Mouse (Mus musculus) cerebellum, postnatal 14 days (tissue): ENCODE results near the gene Cep72.
"Not testable (repeated sequence)": the region's sequence is repeated elsewhere in the genome, so short reads cannot be mapped to it uniquely, and the experiment has no call there.

ENCODE experiments used
- DNase-seq, 2 experiments: peaks; one replicate each; pipeline ENCODE4 v3.0.0; 2021; ENCODE audit warnings: mixed read lengths in 2 of 2

Cep72 gene

GRCm38 (mm10) chr13:74029013-74029412, 33.1 kb downstream of the Cep72 start:
- DNase-seq: no peak

- no peak for DNase-seq
Measured at GRCm38 (mm10) chr13:74028116-74028515, 34.0 kb downstream of the Cep72 start.

DNA sequence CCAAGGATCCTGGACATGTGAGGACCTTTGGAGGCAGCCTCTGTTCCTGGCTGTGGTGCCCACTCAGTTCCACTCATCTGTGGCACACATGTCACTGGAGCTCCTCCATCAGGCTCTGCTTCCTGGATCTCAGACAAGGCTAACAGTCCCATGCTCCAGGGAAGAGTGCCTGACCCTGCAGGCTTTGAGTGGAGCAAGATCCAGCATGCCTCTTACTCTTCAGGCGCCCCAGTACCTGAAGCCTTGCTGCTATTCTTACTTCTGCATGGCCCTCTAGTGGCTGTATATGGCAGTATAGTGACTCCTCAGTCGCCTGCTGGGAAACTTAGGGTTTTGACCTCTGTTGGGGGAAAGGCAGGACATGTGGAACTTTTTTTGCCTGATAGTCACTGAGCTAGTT, 35.9 kb downstream of the Cep72 start:
- DNase-seq: peak; percentile 65

- DNase-seq: peak in 1 of 2 experiments; percentile 24
Measured at GRCm38 (mm10) chr13:74025151-74026081, 36.7 kb downstream of the Cep72 start.

DNA sequence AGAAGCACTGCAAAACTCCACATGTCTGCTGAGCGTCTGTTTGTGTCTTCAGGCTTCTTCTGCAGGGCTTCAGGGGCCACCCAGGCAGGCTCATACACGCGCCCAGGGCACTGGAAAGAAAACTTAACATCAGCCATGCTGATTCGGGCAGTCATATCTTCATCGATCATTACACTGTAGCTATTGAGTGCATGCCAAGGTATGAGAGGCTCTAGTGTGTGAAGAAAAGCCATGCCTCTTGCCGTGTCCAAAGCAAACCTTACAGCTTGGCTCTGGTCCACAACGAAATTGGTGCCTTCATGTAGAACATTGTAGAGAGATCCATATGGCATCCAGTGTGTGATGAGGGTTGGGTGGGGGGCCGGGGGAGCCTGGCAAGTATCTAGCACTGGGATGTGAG, 43.1 kb downstream of the Cep72 start:
- DNase-seq: not testable (repeated sequence)

GRCm38 (mm10) chr13:74017426-74017825, 44.7 kb downstream of the Cep72 start:
- no peak for DNase-seq

DNA sequence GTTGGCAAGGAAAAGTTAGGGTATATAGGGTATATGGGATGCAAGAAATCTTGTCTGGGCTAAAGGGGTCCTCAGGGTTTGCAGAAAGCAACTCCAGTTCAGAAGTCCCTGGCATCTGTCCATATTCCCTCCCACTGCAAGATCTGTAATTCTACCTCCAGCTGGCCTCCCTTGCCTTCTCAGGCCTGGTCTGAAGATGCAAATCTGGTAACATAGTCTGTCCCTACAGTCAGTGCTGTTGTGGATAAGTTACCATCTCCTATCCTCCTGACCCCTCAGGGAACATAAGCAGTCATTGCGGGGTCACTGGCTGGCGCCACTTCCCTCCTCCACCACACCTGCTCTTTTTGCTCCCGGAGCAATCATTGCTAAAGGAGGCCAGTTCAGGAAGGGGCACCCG, 46.2 kb downstream of the Cep72 start:
- no peak for DNase-seq

GRCm38 (mm10) chr13:74010678-74011077, 51.4 kb downstream of the Cep72 start:
- peak; percentile 63 to 64 for DNase-seq

DNA sequence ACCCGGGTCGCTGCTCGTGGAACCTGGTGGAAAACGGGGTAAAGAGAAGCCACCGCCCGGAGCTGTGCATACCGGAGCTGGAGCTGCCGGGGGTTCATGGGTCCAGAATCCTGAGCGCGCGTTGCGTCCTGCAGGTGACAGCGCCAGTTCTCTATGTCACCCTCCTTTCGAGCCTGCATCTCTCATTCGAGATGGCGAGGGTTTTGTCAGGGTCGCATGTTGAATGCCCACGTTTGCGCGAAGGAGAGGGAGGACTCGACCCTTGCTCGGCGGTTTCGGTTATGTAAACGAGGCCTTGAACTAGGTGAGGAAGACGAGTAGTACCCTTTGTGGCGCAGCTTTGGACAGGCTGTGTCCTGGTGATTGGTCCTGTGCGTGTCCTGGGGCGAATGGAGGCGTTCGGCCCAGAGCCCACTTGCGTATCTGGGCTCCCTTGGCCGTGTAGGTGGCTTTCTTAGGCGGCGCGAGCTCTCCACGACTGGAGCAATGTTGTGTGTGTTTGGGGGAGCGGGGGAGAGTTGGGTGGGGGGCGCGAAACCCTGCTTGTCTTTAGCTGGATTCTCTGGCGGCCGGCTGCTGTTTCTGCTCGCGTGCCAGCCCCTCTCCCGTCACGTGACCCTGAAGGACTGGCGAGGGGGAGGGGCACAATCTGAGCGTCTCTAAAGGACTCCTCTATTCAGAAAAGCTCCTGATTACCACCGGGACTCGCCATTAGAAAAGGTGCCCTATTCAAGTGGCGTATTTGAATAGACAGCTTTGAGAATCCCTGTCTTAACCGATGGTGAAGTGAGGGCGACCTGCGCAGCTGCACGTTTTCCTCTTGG, 52.1 kb downstream of the Cep72 start:
- peak; percentile 89 to 92 for DNase-seq

GRCm38 (mm10) chr13:74008948-74009718, 53.0 kb downstream of the Cep72 start, which contains the start of gene Tppp:
TSS of gene Tppp (plus strand) at chr13:74009407.
- DNase-seq: peak; percentile 91 to 94

DNA sequence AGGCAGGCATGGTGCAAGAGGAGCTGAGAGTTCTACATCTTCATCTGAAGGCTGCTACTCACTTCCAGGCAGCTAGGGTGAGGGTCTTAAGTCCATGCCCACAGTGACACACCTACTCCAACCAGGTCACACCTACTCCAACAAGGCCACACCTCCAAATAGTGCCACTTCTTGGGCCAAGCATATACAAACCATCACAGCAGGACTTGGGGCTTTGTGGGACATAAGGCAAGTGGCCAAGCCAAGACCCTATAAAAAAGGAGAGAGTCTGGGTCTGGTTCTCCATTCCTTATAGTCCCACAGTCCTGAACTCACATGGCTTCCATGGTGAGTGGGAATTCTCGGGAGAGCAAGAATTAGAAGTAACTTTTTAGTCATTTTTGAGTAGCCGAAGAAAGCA, 53.9 kb downstream of the Cep72 start:
- not testable (repeated sequence) for DNase-seq

DNA sequence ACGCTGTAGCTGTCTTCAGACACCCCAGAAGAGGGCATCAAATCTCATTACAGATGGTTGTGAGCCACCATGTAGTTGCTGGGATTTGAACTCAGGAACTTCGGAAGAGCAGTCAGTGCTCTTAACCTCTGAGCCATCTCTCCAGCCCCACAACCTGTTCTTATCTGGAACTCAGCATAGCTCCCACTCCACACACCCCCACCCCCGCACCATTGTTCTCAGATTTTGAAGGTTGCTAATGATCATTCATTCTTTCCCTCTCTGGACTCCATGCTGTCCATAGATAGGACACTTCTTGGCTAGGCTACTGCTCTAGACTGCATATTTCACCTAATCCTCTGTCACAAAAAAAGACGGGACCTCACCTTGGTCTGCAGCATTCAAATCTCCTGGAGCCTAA, 55.2 kb downstream of the Cep72 start:
- not testable (repeated sequence) for DNase-seq

- no peak for DNase-seq
Measured at GRCm38 (mm10) chr13:74001492-74001891, 60.6 kb downstream of the Cep72 start.

DNA sequence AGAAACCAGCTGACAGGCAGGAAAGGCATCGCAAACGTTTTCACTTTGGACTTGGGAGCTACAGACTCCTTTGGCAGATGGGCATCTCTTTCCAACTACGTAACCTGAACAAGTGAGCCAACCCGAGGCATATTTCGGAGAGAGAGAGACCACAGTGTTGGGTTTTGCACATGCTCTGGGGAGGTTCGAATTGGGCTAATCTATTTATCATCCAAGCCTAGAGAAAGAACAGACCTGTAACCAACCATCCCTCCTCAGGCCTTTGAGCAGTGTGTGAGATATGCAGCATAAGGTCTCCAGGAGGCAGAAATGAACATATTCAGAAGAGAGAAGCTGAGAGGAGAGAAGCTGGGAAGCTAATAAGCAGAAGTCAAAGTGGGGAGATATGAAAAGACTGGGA, 61.1 kb downstream of the Cep72 start:
- DNase-seq: no peak

DNA sequence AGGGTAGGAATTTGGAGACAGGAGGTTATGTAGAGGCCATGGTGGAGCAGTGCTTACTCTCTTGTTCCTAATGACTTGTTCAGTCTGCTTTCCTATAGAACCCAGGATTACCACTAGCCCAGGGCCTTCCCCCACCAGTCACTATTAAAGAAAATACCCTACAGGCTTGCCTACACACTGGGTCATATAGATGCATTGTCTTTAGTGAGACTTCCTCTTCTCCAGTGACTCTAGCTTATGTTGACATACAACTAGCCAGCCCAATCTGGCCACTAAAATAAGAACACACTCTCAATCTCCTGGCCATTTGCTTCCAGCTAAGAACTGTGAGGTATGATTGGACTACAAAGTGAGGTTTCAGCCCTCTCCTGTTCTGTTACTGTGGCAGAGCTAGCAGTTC, 61.6 kb downstream of the Cep72 start:
- no peak for DNase-seq

DNA sequence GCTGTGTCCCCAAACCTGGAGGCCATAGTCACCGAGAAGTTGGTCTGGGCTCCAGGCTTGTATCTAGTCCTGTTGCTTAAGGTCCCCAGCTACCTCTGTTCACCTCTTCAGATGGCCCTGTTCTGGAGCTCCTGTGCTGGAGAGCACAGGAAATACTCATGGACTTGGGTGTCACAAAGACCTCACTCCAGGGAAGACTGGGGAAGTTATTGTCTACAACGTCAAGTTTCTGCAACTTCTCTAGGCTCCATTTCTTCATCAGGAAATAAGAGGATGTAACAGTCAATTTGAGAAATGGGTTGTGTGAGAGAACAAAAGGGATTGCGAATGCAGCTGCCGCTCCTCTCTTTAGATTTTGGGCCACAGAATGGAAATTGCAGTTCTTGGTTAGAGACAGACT, 65.6 kb downstream of the Cep72 start:
- no peak for DNase-seq

DNA sequence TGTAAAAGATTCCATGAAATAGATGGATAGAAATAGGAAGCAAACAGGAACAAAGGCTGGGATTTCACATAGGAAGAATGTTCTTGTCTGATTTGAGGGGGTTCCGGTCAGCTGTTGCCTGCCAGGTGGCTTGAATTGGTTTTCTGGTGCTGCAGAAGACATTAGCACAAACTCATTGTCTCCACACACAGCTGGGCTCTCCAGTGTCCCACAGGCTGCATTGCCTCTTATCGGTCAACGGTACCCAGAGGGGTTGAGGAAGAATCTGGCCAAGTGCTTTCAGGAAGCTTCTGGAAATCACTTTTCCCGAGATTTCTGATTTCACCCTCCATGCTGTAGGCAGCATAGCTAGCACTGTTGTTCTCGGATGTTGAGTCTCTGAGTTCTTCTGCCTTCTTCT, 70.8 kb downstream of the Cep72 start:
- no peak for DNase-seq

DNA sequence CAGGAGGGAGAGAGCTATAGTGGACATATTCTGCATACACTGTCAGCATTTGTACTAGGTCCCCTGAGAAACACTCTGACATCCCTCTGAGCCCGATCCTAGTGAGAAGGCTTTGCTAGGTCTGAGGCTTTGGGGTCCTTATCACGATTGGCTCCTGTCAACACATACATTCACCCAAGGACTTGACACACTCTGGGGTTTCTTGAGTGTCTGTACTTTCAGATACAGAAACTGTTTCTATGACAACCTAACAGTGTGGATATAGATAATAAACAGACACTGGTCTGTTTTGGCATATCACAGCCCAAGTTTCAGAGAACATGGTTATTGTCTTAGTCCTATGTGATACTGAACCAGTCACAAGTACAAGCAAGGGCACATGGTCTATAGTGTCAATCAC, 71.3 kb downstream of the Cep72 start:
- DNase-seq: no peak

GRCm38 (mm10) chr13:73990325-73990724, 71.8 kb downstream of the Cep72 start:
- DNase-seq: no peak
